Mouse (Mus musculus) heart, embryonic 15.5 days (tissue): ENCODE measurements around the gene Frmd4a. TPM values are rescaled to one million over a fixed set of nuclear protein-coding genes. Genes with fewer than 3 reads are reported as not detected.

ENCODE experiments used
- ATAC-seq: fragments of 200-750 bp; cut with Nextera tagmentation; replicated peaks from 2 replicates; pipeline ENCODE4 v1.8.0; 2017; ENCODE audit warnings: low read depth, moderate TSS enrichment; ENCODE audit not compliant: insufficient number of reproducible peaks, insufficient read depth, low FRiP score
- H3K27ac ChIP-seq: fragments of 300-500 bp; sonication (generic); 2 replicates; pipeline ENCODE4 v1.5.1; 2015; ENCODE audit warnings: mild to moderate bottlenecking, inconsistent platforms
- H3K27me3 ChIP-seq: fragments of 300-500 bp; sonication (generic); 2 replicates; pipeline ENCODE4 v1.6.1; 2015; ENCODE audit warnings: inconsistent platforms
- H3K36me3 ChIP-seq: fragments of 300-500 bp; sonication (generic); 2 replicates; pipeline ENCODE4 v1.6.1; 2015; ENCODE audit warnings: mild to moderate bottlenecking, inconsistent platforms
- H3K4me1 ChIP-seq: fragments of 300-500 bp; sonication (generic); replicated peaks from 2 replicates; pipeline ENCODE4 v1.6.1; 2015; ENCODE audit warnings: inconsistent platforms
- H3K4me2 ChIP-seq: fragments of 300-500 bp; sonication (generic); 2 replicates; pipeline ENCODE4 v1.6.1; 2015; ENCODE audit warnings: inconsistent platforms, mild to moderate bottlenecking, moderate library complexity
- H3K4me3 ChIP-seq: fragments of 300-500 bp; sonication (generic); 2 replicates; pipeline ENCODE4 v1.5.1; 2015; ENCODE audit warnings: mild to moderate bottlenecking, inconsistent platforms
- H3K9ac ChIP-seq: fragments of 300-500 bp; sonication (generic); 2 replicates; pipeline ENCODE4 v1.6.1; 2015; ENCODE audit warnings: mild to moderate bottlenecking, inconsistent platforms
- H3K9me3 ChIP-seq: fragments of 300-500 bp; sonication (generic); replicated peaks from 2 replicates; pipeline ENCODE4 v1.6.1; 2016; ENCODE audit warnings: inconsistent platforms
- WGBS: fragments of 180-500 bp; shearing (Covaris S2); methylation state at CpG from one replicate; pipeline ENCODE4 v1.1.7; 2015; ENCODE audit warnings: mixed read lengths; 5-methylcytosine and 5-hydroxymethylcytosine counted together
- polyA plus RNA-seq: library from polyadenylated mRNA; unstranded; fragments of >200 nt; fragmentation: Nextera tagmentation; extraction: Ambion mirVana; gene quantifications from 2 replicates; pipeline ENCODE4 v1.2.1, GENCODE M21; 2015

Gene Frmd4a
- polyA plus RNA-seq, 1 experiment from 2014 or later = 15.6 TPM

DNA sequence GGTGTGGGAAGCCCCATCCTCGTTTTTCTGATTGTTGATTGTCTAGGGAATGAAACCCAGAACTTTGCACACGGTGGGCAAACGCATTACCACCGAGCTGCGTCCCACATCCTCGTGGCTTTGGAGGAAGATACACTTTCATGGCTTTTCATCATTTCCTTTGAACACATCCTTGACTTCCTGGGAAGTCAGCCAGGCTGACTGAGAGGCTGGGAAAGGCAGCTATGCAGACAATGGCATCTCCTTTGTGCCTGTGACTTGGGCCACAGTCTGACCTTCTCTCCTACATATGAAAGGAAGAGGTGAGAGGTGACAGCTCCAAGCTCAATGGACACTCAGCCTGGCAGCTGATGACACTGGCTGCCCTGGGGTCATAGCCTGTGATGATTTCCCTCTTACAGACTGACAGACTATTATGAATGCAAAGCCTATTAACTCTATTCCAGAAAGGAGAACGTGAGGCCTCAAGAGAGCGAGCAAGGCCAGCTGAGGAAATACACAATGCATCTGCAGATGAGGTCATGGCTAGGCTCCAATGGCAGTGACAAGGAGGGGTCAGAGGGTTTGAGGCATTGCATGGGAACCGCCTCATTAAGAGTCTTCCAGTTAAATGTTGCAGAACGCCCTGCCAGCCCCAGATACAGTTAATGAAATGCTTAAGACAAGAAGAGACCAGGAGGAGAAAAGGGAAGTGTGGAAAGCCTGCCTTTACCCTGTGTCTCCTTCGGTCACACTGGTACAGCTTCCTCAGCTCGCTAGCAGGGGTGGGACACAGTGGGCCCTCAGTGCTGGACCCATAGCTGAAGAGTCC lies 435.3 kb downstream of the Frmd4a start:
- H3K4me1 ChIP-seq = peaks cover 58% of the 10 kb centered on the region
- no peaks in the 10 kb centered on the region for H3K27me3 ChIP-seq
- no peak overlapping the region for H3K4me2 ChIP-seq
- no peak overlapping the region for H3K4me3 ChIP-seq
- no peak overlapping the region for H3K9ac ChIP-seq
- ATAC-seq = no peak
- H3K36me3 ChIP-seq = no peaks in the 10 kb centered on the region
- H3K9me3 ChIP-seq = no peaks in the 10 kb centered on the region
- peak overlapping the region; percentile 64 for H3K27ac ChIP-seq
- WGBS = 57% methylated on average over 12 of the region's 12 CpGs

- no peaks in the 10 kb centered on the region for H3K27me3 ChIP-seq
- H3K4me3 ChIP-seq = no peak overlapping the region
- no peak overlapping the region for H3K27ac ChIP-seq
- H3K36me3 ChIP-seq = no peaks in the 10 kb centered on the region
- H3K9me3 ChIP-seq = no peaks in the 10 kb centered on the region
- peaks cover 41% of the 10 kb centered on the region for H3K4me1 ChIP-seq
- ATAC-seq = no peak
- 32% methylated on average over 11 of the region's 11 CpGs for WGBS
- no peak overlapping the region for H3K4me2 ChIP-seq
- no peak overlapping the region for H3K9ac ChIP-seq
Observed at GRCm38 (mm10) chr2:4455097-4456025, 437.8 kb downstream of the Frmd4a start.

DNA sequence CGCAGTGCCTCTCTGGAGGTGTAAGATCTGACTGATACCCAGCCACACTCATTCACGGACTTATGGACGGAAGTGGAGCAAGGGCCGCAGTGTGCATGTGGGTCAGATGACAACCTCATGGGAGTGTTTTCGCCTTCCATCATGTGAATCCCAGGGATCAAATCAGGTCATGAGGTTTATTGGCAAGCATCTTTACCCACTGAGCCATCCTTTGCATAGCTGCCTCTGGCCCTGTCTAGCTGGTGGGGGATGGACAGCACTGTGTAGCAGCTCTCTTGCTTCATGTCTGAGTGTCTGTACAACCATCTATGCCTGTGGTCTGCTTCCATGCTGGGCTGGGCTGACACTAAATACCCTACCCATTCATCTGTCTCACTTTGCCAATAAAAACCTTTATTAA lies 443.4 kb downstream of the Frmd4a start:
- ATAC-seq = no peak
- 75% methylated on average over 5 of the region's 5 CpGs for WGBS
- peaks cover 30% of the 10 kb centered on the region for H3K4me1 ChIP-seq
- no peak overlapping the region for H3K27ac ChIP-seq
- H3K4me3 ChIP-seq = no peak overlapping the region
- no peaks in the 10 kb centered on the region for H3K9me3 ChIP-seq
- H3K4me2 ChIP-seq = no peak overlapping the region
- H3K27me3 ChIP-seq = no peaks in the 10 kb centered on the region
- no peak overlapping the region for H3K9ac ChIP-seq
- H3K36me3 ChIP-seq = no peaks in the 10 kb centered on the region

GRCm38 (mm10) chr2:4461514-4461913 lies 444.0 kb downstream of the Frmd4a start:
- H3K4me2 ChIP-seq = no peak overlapping the region
- H3K36me3 ChIP-seq = no peaks in the 10 kb centered on the region
- no peak overlapping the region for H3K4me3 ChIP-seq
- H3K9ac ChIP-seq = no peak overlapping the region
- H3K9me3 ChIP-seq = no peaks in the 10 kb centered on the region
- 0 out of 2 replicates have a peak, but pooled peaks have one; percentile 44 for ATAC-seq
- H3K27me3 ChIP-seq = no peaks in the 10 kb centered on the region
- no peak overlapping the region for H3K27ac ChIP-seq
- H3K4me1 ChIP-seq = peaks cover 32% of the 10 kb centered on the region
- WGBS = 33% methylated on average over 2 of the region's 2 CpGs

GRCm38 (mm10) chr2:4462480-4462879 lies 445.0 kb downstream of the Frmd4a start:
- no peak overlapping the region for H3K27ac ChIP-seq
- 0 out of 2 replicates have a peak, but pooled peaks have one; percentile 33 for ATAC-seq
- 46% methylated on average over 11 of the region's 11 CpGs for WGBS
- H3K4me3 ChIP-seq = no peak overlapping the region
- H3K4me2 ChIP-seq = no peak overlapping the region
- no peaks in the 10 kb centered on the region for H3K27me3 ChIP-seq
- peaks cover 30% of the 10 kb centered on the region for H3K4me1 ChIP-seq
- H3K9me3 ChIP-seq = no peaks in the 10 kb centered on the region
- no peak overlapping the region for H3K9ac ChIP-seq
- H3K36me3 ChIP-seq = no peaks in the 10 kb centered on the region

DNA sequence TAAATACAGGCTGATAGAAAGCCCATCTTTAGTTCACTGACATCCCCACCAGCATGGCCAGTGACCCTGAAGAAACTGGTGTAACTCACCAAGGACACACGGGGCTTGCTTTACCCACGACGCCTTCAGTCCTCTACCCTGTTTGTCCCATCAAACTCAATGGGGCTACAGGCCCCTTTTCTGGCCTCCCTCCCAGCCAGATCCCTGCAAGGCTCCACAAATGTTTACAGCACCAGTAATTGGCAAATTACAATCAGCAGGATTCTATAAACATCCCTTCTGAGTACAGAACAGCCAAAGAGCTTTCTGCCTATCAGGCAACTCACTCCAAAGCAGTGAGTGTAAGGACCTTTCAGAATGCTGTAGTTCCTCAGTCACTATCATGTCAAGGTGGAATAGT lies 448.6 kb downstream of the Frmd4a start:
- no peak for ATAC-seq
- WGBS = 53% methylated on average over 3 of the region's 3 CpGs
- no peak overlapping the region for H3K27ac ChIP-seq

GRCm38 (mm10) chr2:4467314-4467713 lies 449.8 kb downstream of the Frmd4a start:
- no peaks in the 10 kb centered on the region for H3K9me3 ChIP-seq
- no peak overlapping the region for H3K9ac ChIP-seq
- no peak for ATAC-seq
- no peak overlapping the region for H3K4me3 ChIP-seq
- H3K4me2 ChIP-seq = no peak overlapping the region
- H3K27me3 ChIP-seq = no peaks in the 10 kb centered on the region
- 63% methylated on average over 7 of the region's 7 CpGs for WGBS
- no peaks in the 10 kb centered on the region for H3K36me3 ChIP-seq
- H3K4me1 ChIP-seq = peaks cover 13% of the 10 kb centered on the region
- no peak overlapping the region for H3K27ac ChIP-seq

More for the DNA sequence above, 448.6 kb downstream of the Frmd4a start:
- H3K4me3 ChIP-seq = no peak overlapping the region
- H3K4me1 ChIP-seq = peaks cover 23% of the 10 kb centered on the region
- no peak overlapping the region for H3K9ac ChIP-seq
- no peaks in the 10 kb centered on the region for H3K36me3 ChIP-seq
- H3K4me2 ChIP-seq = no peak overlapping the region
- no peaks in the 10 kb centered on the region for H3K9me3 ChIP-seq
- H3K27me3 ChIP-seq = no peaks in the 10 kb centered on the region

GRCm38 (mm10) chr2:4472760-4473480 lies 455.4 kb downstream of the Frmd4a start:
- peak overlapping the region; percentile 18; the same call in 1 of the 2 replicates for H3K27ac ChIP-seq
- 60% methylated on average over 7 of the region's 7 CpGs for WGBS
- H3K36me3 ChIP-seq = no peaks in the 10 kb centered on the region
- peaks cover 34% of the 10 kb centered on the region for H3K4me1 ChIP-seq
- no peak overlapping the region for H3K4me2 ChIP-seq
- H3K9ac ChIP-seq = no peak overlapping the region
- no peak for ATAC-seq
- no peak overlapping the region for H3K4me3 ChIP-seq
- H3K9me3 ChIP-seq = no peaks in the 10 kb centered on the region
- no peaks in the 10 kb centered on the region for H3K27me3 ChIP-seq

DNA sequence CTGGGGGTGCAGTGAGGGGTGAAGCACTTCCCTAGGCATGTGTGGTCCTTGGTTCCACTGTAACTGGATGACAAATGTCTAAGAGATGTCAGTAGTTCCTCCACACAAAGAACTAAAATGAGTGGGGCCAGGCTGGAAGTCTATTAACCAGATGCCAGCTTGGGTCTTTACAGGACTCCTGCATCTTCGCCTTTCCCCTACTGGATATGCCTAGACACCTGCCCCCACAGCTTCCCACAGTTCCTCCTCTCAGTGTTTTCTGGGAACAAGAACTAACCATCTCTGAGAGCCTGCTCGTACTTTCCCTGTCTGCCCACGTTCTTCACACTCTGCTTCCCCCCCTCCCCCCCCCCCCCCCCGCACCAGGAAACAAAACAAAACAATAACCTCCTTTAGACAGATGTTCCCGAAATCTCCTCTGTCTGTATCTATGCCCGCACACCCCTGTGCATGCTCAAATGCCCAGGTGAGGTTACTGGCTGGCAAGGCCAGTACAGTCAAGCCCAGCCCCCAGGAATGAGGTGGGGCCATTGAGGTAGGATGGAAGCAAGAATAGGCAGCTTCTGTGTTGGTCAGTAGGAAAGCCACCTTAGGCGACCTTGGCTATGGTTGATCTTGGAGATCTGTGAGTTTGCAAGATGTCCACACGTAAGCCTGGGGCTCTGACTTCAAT lies 456.5 kb downstream of the Frmd4a start:
- Histone ChIP-seq H3K9ac (no peak overlapping the region), H3K9me3 (no peaks in the 10 kb centered on the region), H3K36me3 (no peaks in the 10 kb centered on the region), H3K4me2 (no peak overlapping the region), H3K27me3 (no peaks in the 10 kb centered on the region), H3K4me1 (peaks cover 34% of the 10 kb centered on the region), H3K4me3 (no peak overlapping the region), H3K27ac (peak overlapping the region; percentile 70)
- ATAC-seq = no peak
- 61% methylated on average over 7 of the region's 8 CpGs for WGBS

- H3K27ac ChIP-seq = peak overlapping the region; percentile 70
- no peak overlapping the region for H3K9ac ChIP-seq
- no peaks in the 10 kb centered on the region for H3K9me3 ChIP-seq
- no peak overlapping the region for H3K4me2 ChIP-seq
- H3K4me1 ChIP-seq = peaks cover 34% of the 10 kb centered on the region
- H3K4me3 ChIP-seq = no peak overlapping the region
- no peak for ATAC-seq
- H3K36me3 ChIP-seq = no peaks in the 10 kb centered on the region
- no peaks in the 10 kb centered on the region for H3K27me3 ChIP-seq
Observed at GRCm38 (mm10) chr2:4474539-4474937, 457.0 kb downstream of the Frmd4a start.
